Mouse (Mus musculus) CH12.LX (cell line): ENCODE results near the gene Prkcq.

Experiments used
- CTCF ChIP-seq, 2 experiments: IDR thresholded peaks in 1 of 2; conservative IDR thresholded peaks in 1 of 2; 2 replicates each; pipeline ENCODE4 v1.5.1; 2011 to 2012; ENCODE audit warnings: low read depth in 2 of 2, low read length in 2 of 2, improper control_type of control experiment in 1 of 2, inconsistent platforms in 1 of 2, mild to moderate bottlenecking in 1 of 2, moderate library complexity in 1 of 2
- ZMIZ1 ChIP-seq: IDR thresholded peaks from 2 replicates; pipeline ENCODE4 v1.6.1; 2012; ENCODE audit warnings: low read depth, mild to moderate bottlenecking, inconsistent platforms, low read length, improper control_type of control experiment

DNA sequence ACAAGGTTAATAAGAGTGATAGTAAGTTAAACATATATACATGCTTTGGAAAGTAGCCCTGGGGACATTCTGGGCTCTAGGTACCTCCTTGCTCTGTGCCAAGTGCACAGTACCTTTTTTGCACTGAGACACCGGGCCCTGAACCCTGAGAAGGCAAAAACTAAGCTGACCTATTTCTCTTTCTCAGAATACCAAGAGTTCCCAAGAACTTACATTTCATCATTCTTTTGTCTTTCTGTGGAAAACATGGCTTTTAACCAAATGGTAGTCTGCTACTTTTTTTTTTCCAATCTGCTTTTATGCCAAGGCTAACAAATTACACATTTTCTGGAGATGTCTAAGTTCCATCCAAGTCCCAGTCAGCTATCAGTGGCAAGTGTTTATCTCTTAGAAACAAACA, 86.3 kb downstream of the Prkcq start:
- TF ChIP-seq ZMIZ1 (no peak), CTCF (conservative IDR thresholded peaks at IDR 0.05 in 1 of 2, IDR thresholded peaks at IDR 0.05 in 1 of 2; ENCODE audit: low read depth in 2 of 2, low read length in 2 of 2) (no peak)
